Mouse (Mus musculus) thymus, postnatal 36 days (tissue): Measurements from ENCODE around the gene Nrap.
A peak's percentile ranks its signal among the peaks of the same experiment; 100 is the strongest.
"Not testable (repeated sequence)": the region's sequence is repeated elsewhere in the genome, so short reads cannot be mapped to it uniquely, and the experiment has no call there.

Experiments
- DNase-seq, 2 experiments: peaks; one replicate each; pipeline ENCODE4 v3.0.0; 2022; ENCODE audit warnings: mixed read lengths in 2 of 2

Nrap gene

DNA sequence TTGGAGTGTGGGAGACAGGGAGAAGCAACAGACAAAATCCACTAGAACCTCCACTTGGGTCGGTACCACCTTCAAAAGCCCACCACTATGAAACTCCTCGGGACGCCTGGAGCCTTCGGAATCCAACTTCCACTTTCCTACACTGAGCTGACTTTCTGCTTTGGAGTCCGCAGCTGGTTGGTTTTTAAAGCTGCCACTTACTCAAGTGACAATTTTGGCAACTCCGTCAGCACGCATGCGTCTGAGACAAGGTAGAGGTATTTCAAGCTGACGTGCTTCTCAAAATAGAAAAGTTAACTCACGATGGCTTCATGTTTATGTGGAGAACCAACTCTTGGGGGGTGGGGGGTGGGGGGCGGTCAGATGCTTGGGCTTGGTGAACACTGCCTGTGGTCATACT is at the start of gene Nrap:
TSS of gene Nrap (minus strand) at position 159 of the 400 bp plus-strand sequence.
- DNase-seq, result no peak

- no peak for DNase-seq
These were observed 49.2 kb upstream of the Nrap start for GRCm38 (mm10) chr19:56439072-56439434.

GRCm38 (mm10) chr19:56438357-56439071 is 48.7 kb upstream of the Nrap start:
- DNase-seq, result no peak

DNA sequence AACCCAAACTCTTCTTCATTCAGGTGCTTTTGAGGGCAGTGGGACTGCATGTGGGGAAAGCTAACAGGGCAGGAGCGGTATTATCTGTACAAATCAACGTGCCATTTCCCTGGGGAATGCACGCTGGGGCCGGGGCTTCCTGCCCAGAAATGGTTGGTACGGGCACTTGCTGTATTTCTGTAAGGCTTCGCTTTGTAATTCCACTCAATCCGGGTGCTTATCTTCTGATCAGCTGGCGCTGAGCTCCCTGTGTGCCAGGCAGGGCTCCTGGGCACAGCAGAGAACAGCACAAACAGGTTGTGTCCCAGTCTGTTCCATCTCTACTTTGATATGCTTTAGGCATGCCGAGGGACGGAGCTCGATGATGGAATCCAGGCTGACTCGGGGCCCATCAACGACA is 46.5 kb upstream of the Nrap start:
- DNase-seq, result no peak

DNA sequence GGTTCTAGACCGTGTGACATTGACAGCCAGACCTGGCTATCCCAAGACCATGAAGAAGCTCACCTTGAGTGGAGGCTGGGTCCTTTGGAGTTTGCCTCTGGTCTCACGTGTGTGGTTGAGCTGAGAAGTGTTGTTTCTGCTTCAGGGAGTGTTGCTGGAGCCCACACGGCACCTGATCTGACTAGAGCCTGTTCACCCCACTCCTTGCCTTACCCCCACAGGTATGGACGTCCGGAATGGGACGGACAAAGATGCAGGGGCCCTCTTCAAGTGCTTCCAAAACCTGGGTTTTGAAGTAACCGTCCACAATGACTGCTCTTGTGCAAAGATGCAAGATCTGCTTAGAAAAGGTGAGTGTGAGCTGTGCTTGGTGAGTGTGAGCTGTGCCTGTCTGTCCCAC is 43.7 kb upstream of the Nrap start:
- DNase-seq, result no peak

DNA sequence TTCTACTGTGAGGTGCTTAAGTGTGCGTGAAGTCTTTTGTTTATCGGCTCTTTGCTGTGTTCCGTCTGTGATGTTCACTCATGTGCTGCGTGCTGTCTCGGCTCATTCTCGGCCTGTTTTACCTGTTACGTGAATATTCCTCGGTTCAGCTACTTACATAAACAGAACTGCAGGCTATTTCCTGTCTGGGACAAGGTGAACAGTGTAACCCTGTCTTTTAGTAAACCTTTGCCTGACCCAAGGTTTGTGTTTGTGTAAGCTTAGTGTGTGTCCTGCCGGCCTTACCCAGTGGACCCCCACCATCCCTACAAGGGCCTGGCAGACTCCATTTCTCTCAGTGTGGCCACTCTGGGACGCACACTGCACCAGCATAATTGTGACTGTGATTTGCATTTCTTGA is 42.9 kb upstream of the Nrap start:
- no peak for DNase-seq

GRCm38 (mm10) chr19:56430369-56430768 is 40.5 kb upstream of the Nrap start:
- no peak for DNase-seq

DNA sequence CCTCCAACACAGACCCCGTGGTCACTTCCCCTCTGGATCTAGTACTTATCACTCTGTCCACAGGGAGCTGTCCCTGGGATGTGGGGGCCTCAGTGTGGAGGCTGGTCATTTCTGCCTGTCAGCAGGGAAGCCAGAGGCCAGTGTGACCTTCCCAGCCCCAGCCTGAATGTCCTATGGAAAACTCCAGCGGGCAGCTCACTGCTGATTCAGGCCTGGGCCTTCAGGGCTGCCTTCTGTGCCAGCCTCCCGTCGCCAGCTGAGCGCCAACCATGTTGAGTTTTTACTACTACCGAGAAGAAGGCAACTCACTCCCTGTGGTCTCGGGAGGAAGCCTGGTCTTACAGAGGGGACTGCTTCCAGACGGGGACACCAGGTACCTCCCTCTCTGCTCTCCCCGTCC is 35.7 kb upstream of the Nrap start:
- no peak for DNase-seq

DNA sequence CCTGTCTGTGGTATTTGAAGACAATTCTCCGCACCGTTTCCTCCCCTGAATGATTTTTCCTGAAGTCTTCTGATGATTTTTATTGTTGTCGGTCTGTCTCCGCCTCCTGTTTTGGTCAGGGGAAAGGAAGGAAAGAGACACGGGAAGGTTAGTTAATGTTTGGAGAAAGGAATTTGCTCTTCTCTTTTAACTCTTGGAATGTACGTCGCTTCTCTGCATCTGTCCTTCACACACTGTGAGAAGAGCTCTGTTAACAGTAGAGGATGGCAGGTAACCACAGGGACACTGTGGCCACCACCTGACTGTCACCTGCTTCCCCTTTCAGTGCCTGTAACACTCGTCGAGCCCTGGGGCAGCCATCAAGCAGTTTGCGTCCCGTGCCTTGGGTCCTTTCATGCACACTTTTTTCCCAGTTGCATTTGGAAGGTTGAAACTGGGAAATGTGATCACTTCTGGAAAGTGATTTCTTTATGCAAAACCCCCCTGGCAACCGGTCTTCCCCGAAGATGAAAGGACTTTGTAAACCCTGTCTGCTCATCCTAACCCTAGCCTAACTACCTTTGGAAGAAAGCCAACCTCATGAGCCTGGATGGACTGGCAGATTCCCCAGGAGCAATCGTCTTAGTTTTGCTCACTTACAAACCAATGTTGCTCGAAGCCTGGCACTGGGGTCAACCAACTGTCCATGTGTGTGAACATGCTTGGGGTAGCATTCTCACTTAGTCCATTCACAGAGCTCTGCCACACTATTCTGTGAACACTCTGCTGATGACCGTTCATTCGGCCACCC is 35.0 kb upstream of the Nrap start:
- no peak for DNase-seq

DNA sequence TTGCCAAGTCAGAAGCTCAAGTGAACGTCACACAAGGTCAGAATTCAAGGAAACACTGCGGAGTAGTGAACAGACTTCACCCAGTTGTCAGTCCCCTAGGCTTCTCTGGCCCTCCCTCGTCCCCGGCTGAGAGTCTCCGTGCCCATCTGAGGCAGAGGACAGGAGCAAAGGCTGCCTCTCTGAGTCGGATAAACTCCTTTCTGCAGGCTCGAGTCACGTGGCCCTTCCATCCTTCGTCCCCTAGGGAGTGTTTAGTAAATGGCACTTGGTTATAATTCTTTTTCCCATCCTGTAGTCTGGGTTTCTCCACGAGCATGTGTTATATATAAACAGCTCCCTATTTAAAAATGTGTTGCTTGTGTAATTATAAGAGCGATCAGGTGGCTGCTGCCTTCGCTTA is 33.5 kb upstream of the Nrap start:
- DNase-seq, result no peak

GRCm38 (mm10) chr19:56422476-56423338 is 32.9 kb upstream of the Nrap start:
- peak; percentile 55 to 68 for DNase-seq

GRCm38 (mm10) chr19:56420345-56420744 is 30.5 kb upstream of the Nrap start:
- no peak for DNase-seq

GRCm38 (mm10) chr19:56419452-56419851 is 29.6 kb upstream of the Nrap start:
- DNase-seq, result no peak

DNA sequence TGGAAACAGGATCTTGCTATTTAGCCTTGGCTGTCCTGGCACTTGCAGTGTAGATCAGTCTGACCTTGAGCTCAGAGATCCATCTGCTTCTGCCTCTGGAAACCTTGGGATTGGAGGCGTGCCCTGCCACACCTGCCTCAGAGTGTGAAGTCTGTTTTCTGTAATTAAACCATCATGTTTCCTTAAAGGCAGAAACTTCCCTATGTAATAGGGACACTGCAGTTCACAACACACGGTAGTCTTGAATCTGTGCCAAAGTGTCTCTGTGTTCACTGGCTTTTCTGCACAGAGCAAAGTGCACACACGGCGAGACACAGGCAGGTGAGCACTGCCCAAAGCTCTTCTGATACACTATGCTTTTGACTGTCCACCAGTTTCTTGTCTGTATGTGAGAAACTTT is 28.6 kb upstream of the Nrap start:
- DNase-seq, result no peak

- not testable (repeated sequence) for DNase-seq
These were observed 20.0 kb upstream of the Nrap start for GRCm38 (mm10) chr19:56409884-56410283.

- DNase-seq, result no peak
These were observed 16.7 kb upstream of the Nrap start for GRCm38 (mm10) chr19:56406581-56406980.

DNA sequence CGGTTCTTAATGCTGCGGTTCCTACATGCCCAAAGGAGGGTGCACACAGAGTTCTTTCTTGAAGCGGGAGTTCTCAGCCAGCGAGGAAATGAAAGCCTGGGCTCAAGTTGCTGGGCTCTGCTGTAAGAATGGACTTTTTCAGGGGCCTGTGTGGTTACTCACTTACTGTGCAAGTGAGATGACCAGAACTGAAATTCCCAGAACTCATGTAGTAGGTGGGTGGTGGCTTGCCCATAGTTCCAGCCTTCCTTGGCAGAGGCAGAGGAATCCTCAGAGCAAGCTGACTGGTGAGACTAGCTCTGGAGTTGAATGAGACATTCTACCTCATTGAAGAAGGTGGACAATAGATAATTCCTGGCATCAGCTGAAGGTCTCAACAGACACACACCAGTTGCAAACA is 16.0 kb upstream of the Nrap start:
- DNase-seq, result no peak

- DNase-seq, result no peak
These were observed 12.0 kb upstream of the Nrap start for GRCm38 (mm10) chr19:56401864-56402263.

- DNase-seq, result peak; percentile 78 to 79
These were observed 10.4 kb upstream of the Nrap start for GRCm38 (mm10) chr19:56400200-56400599.

GRCm38 (mm10) chr19:56398528-56398795 is 8.6 kb upstream of the Nrap start:
- no peak for DNase-seq

GRCm38 (mm10) chr19:56397663-56398527 is 8.1 kb upstream of the Nrap start:
- no peak for DNase-seq
